Mouse (Mus musculus): ENCODE measurements around the gene Nectin4. TPM values are rescaled to one million over a fixed set of nuclear protein-coding genes. Genes with fewer than 3 reads are reported as not detected.

The Nectin4 gene
- total RNA-seq, 2 experiments from 2014 or later: 0.12 to 0.21 TPM

DNA sequence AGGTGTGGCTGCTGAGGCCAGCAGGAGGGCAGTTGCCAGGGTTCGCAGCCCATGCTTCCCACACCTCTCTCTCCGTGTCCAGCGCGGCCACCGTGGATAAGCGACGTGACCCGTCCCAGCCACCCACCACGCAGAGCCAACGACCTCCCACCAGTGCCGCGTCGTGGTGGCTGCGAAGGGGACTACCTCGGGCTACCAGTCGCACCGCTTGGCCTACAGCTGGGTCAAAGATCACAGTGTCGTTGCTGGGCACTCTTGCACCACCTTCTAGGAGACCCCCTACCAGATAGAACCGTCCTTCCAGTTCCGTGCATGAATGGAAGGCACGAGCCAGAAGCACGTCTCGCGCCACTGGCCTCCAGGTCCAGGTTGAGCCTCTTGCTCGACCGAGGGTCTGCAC, 9.6 kb upstream of the Nectin4 start:
- peak; percentile 40 for DNase-seq

GRCm38 (mm10) chr1:171360656-171361055, 9.2 kb upstream of the Nectin4 start, which contains the start of gene Klhdc9:
Gene Klhdc9 (minus strand): TSS chr1:171360798.
- DNase-seq: peak; percentile 93

- DNase-seq: peak; percentile 78
These were observed 8.5 kb upstream of the Nectin4 start for GRCm38 (mm10) chr1:171361106-171362103.

GRCm38 (mm10) chr1:171365934-171366333, 4.0 kb upstream of the Nectin4 start:
- no peak for DNase-seq

DNA sequence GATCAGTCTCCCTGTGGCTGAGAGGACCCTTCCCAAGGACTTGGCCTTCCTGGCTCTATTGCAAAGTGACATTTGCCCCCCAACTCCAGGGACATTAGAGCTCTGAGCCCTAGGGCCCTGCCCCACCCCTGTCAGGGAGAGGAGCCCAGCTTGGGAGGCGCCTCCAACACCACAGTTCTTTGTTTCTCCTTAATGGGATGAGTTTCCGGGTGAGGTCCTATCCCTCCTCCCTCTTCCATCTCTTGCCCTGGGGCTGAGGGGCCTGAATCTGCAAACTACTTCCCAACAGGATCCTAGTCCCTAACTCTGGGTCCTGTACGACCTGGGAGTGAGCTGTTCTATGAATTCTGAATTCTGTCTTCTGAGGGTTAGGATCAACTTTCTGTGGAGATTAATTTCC, 3.0 kb downstream of the Nectin4 start:
- DNase-seq: no peak

GRCm38 (mm10) chr1:171373946-171374345, 4.0 kb downstream of the Nectin4 start:
- no peak for DNase-seq

DNA sequence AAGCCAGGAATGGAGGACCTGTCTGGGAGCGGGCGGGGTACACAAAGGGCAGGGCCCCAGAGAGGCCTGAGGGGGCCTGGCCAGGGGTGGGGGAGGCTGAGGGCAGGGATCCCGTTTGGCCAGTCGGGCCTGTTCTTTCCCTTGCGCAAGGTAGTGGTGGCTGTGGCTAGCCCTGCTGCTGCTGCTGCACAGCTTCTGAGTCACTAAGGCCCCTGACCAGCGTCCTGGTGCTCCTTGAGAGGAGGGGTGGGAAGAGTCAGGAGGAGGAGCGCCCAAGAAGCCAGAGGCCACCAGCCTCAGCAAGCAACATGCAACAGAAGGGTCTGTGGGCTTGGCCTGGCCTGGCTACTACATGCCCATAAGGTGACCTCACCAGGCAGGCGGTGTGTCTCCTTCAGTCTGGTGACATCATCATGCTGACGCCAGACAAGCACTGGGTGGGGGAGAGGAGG, 5.8 kb downstream of the Nectin4 start:
- no peak for DNase-seq

DNA sequence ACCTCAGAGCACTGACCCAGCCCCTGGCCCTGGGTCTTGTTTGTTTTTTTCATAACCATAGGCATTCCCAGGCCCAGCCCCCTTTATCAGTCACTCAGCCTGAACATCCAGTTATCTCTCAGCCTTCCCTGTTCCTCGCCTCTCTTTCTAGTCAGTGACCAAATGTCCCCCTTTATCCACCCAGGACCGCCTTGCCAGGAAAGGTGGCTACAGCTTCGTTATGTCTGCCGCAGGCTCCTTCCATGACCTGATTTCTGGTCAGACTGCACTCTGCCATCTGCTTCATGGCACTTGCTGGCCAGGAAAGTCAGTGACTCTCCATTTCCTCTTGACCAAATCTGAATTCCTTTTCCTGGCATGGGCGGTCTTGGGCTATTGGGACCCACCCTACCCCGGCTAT, 8.4 kb downstream of the Nectin4 start:
- no peak for DNase-seq

GRCm38 (mm10) chr1:171379935-171380599, 10.2 kb downstream of the Nectin4 start:
- DNase-seq: peak; percentile 84

DNA sequence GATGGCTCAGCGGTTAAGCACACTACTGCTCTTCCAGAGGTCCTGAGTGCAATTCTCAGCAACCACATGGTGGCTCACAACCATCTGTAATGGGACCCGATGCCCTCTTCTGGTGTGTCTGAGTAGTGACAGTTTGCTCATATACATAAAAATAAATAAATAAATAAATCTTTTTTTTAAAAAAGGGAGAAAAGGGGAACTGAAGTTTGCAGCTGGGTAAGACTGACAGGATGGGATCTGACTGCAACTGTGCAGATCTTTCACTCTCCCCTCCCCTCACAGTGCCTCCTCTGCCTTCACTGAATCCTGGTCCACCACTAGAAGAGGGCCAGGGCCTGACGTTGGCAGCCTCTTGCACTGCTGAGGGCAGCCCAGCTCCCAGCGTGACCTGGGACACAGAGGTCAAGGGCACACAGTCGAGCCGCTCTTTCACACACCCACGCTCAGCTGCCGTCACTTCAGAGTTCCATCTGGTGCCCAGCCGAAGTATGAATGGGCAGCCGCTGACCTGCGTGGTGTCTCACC, 12.3 kb downstream of the Nectin4 start:
- no peak for DNase-seq

DNA sequence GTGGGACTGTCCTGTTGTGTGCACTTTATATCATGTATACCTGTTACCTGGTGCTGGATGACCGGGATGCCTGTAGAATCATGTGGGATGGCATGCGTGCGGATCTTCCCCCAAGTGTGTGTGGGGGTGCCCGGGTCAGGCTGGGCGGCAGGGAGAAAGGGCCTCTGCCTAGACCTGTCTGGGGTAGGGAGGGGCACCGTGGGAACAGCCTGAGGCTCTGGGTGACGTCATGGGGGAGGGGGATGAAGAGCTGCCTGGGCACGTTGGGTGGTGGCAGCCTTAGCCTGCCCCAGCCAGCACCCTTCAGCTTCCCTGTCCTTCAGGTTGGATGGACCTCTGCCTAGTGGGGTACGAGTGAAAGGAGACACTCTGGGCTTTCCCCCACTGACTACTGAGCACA, 14.5 kb downstream of the Nectin4 start:
- no peak for DNase-seq

- no peak for DNase-seq
These were observed 15.3 kb downstream of the Nectin4 start for GRCm38 (mm10) chr1:171385171-171385570.

- no peak for DNase-seq
These were observed 17.2 kb downstream of the Nectin4 start for GRCm38 (mm10) chr1:171387099-171387498.

- DNase-seq: no peak
These were observed 18.6 kb downstream of the Nectin4 start, which contains the start of gene Arhgap30 for GRCm38 (mm10) chr1:171388376-171389102. Gene Arhgap30 (plus strand): TSS chr1:171388954.

DNA sequence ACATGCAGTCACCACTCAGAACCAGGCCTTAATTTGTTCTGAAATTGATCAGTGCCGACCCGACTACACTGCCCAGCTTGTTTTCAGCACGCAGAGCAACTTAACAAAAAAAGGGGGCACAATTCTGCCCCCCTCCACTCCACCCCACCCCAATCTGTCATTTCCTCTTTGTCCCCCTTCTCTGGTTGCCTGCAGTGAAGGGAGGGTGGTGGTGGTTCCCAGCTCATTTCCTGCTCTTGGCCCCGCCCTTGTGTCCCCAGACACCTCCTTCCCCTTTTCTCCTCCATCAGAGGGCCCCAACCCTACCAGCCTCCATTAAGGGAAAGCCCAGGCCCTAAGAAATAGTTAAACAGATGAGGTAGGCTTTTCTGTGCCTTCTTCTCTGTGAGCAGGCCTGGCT, 20.2 kb downstream of the Nectin4 start:
- no peak for DNase-seq

GRCm38 (mm10) chr1:171401821-171402220, 31.9 kb downstream of the Nectin4 start:
- no peak for DNase-seq

DNA sequence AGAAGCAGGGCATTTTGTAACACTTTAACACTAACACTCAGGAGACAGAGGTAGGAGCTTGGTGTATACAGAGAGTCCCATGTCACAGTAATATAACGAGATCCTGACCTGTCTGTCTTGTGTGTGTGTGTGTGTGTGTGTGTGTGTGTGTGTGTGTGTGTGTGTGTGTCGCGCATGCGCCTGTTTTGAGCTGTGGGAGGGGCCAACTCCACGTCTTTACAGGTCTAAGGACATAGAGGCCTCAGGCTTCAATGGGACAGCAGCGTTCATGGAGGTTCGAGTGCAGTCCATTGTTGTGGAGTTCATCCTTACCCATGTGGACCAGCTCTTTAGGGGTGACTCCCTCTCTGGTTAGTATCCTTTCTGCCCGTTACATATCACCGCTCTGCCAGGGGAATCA, 33.1 kb downstream of the Nectin4 start:
- no peak for DNase-seq

DNA sequence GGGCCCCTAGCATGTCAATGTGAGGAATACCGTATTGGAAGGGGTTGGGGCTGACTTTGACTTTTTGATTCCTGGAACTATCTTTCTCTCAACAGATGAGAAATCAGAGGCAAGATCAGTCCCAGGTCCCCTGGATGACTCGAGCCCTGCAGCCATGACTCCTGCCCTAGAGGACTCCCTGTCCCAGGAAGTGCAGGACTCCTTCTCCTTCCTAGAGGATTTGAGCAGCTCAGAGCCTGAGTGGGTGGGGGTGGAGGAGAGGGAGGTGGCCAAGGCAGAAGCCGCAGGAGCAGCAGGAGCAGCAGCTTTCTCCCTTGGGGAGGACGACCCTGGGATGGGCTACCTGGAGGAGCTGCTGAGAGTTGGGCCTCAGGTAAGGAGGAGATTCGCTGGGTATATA, 37.4 kb downstream of the Nectin4 start:
- DNase-seq: no peak

DNA sequence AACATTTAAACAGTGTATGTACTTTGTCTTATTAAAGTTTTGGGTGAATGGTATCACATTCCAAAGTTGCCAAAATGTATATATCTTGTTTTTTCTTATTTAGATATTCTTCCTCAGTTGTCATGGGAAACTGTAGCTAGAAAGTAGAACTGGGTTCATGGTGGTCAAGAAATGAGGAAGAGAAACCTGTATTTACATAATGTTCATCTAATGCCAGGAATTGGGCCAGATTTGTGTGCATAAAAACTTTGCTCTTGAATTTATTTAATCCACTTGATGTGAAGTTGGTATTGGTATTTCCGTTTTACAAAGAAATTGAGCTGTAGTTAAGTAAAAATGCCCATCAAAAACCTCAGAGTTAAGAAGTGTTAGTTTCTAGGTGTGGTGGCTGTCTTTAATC, 40.3 kb downstream of the Nectin4 start:
- DNase-seq: no peak

DNA sequence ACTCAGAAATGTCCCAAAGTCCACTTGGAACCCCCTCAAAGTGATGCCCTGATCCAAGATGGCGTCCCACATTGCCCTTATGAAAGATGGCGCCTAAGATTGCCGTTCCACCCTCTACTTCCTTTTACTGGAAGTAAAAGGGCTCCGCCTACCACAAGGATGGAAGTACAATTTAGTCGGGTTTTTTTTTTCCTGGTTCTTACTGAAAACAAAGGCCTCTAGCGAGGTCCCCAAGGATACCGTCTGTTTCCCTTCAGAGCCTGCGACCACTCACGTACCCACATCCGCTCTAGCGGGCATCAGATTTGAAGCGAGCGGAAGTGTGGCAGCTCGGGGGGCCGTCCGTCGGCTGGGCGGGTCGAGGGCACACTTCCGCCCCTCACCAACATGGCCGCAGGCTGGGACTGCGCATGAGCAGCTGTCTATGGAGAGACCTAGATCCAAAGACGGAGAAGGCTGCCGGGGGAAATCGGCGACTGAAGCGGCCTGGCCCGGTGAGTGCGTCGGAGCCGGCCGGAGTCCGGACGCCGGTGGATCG, 41.1 kb downstream of the Nectin4 start, which contains the start of gene Usf1:
Gene Usf1, plus strand, starts transcription at position 367 of the 538 bp plus-strand sequence.
- peak; percentile 96 for DNase-seq

DNA sequence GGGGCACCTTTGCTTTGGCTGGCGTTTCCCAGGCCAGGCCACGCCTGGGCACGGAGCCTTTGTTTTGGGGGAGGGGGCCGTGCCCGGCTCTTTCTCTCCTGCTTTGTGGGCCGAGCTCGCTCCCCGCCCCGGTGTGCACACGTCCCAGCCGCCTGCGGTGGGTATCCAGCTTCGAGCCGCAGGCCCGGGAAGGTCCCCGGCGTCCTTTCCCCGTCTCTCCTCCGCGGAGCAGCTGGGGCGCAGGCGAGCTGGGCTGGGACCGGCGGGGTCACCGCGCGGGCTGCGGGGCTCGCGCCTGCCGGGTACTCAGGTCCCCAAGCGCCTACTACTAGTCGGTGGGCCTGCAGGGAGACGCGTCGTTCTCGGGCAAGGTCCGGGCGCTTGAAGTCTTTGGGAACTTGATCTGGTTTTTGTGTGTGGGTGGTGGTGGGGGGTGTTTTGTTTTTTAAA, 41.6 kb downstream of the Nectin4 start:
- DNase-seq: no peak

DNA sequence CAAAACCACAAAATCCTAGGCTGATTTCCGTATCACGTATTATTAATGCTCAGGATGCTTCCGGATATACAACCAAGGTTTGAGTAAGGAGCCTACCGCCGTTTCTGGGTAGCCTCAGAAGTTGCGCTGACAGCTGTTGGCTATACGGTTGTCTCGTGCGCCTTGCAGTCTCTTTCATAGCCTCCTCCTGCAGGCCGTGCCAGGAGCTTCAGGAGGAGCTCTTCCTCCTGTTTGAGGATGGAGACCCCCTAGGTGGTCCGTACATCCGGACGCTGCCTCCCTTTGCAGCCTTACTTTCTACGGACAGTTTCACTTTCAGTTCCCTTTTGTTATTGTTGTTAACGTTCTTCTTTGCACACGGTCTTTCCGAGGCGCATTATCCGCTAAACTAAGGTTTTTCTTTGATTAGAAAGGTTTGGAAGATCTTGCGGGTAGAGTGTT, 42.1 kb downstream of the Nectin4 start:
- peak; percentile 48 for DNase-seq

Measured in adrenal gland, postnatal 10 days (tissue).